Mouse (Mus musculus) G1E (cell line): ENCODE results near the gene Mllt10. TPM values are rescaled to one million over a fixed set of nuclear protein-coding genes. Genes with fewer than 3 reads are reported as not detected.

Experiments
- ATAC-seq: 2 replicates; pipeline ENCODE4 v1.8.0; 2016; ENCODE audit warnings: mild to moderate bottlenecking; ENCODE audit not compliant: insufficient number of reproducible peaks, poor library complexity, low FRiP score, severe bottlenecking; ENCODE audit errors: extremely low read depth
- DNase-seq: peaks from one replicate; pipeline ENCODE4 v3.0.0; 2012; ENCODE audit warnings: low spot score
- H3K27me3 ChIP-seq: 2 replicates; pipeline ENCODE4 v1.6.1; 2012; ENCODE audit warnings: mild to moderate bottlenecking, low read length, inconsistent platforms; ENCODE audit not compliant: insufficient read depth
- H3K36me3 ChIP-seq: replicated peaks from 2 replicates; pipeline ENCODE3; 2012; ENCODE audit warnings: mild to moderate bottlenecking, inconsistent platforms
- H3K4me1 ChIP-seq: 2 replicates; pipeline ENCODE4 v1.6.1; 2012; ENCODE audit warnings: low read depth, low read length, inconsistent platforms, mixed read lengths; ENCODE audit not compliant: insufficient read depth
- H3K4me3 ChIP-seq: 2 replicates; pipeline ENCODE4 v1.5.1; 2012; ENCODE audit warnings: low read depth, mild to moderate bottlenecking, inconsistent platforms, low read length, moderate library complexity, mixed read lengths
- H3K9me3 ChIP-seq: replicated peaks from 2 replicates; pipeline ENCODE4 v1.6.1; 2012; ENCODE audit warnings: inconsistent platforms
- CTCF ChIP-seq: IDR thresholded peaks from 2 replicates; pipeline ENCODE4 v1.5.1; 2012; ENCODE audit warnings: low read depth, low read length, inconsistent platforms, mixed read lengths
- GATA1 ChIP-seq: IDR thresholded peaks from 2 replicates; pipeline ENCODE4 v1.6.1; 2012; ENCODE audit warnings: borderline replicate concordance, low read length, inconsistent platforms, mixed read lengths
- GATA2 ChIP-seq: IDR thresholded peaks from 2 replicates; pipeline ENCODE4 v1.6.1; 2012; ENCODE audit warnings: low read depth, low read length, inconsistent platforms, borderline replicate concordance
- POLR2AphosphoS5 ChIP-seq: IDR thresholded peaks from 2 replicates; pipeline ENCODE4 v1.6.1; 2012; ENCODE audit warnings: low read depth, low read length, inconsistent platforms; ENCODE audit not compliant: insufficient replicate concordance
- TAL1 ChIP-seq: conservative IDR thresholded peaks from 2 replicates; pipeline ENCODE4 v1.6.1; 2012; ENCODE audit warnings: low read depth, low read length, inconsistent platforms, mixed read lengths
- polyA plus RNA-seq: library from polyadenylated mRNA; stranded (reverse); fragments of >175 nt; gene quantifications from 2 replicates; pipeline ENCODE4 v1.2.3, GENCODE M21; 2012
- total RNA-seq, 2 experiments: library from RNA; stranded (forward) in 1 of 2; stranded (reverse) in 1 of 2; fragments of 200-1000 nt in 1 of 2; fragments of >200 nt in 1 of 2; fragmentation: Nextera tagmentation in 1 of 2; gene quantifications; 2 replicates each; pipeline ENCODE4 v1.2.3; 2014 to 2017

Mllt10 gene
- total and polyA plus RNA-seq, 3 experiments = 20.8 to 141 (median 73.6) TPM

DNA sequence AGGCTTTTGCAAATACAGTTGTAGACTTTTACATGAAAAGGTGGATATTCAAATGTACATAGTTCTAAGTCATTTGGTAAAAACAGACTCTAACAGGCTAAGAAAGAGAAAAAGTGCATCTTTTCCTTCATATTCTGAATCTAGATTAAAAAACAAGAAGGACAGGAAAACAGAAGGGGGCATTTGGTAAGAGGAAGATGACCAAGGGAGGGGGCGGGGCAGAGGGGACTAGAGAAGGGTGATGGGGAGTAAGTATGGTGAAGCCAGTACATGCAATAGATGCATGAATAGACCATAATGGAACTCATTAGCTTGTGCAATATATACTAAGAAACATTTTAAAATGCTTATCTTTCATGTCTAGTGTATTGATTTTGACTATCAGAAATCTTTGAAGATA, 5.4 kb downstream of the Mllt10 start:
- H3K4me1 ChIP-seq = peaks cover 24% of the 10 kb centered on the region
- peaks cover 2% of the 10 kb centered on the region for H3K36me3 ChIP-seq
- no peaks in the 10 kb centered on the region for H3K27me3 ChIP-seq
- no peak for ATAC-seq
- no peak overlapping the region for H3K4me3 ChIP-seq
- no peak for TF ChIP-seq POLR2AphosphoS5
- no peak for TF ChIP-seq CTCF
- TF ChIP-seq GATA2 = no peak
- H3K9me3 ChIP-seq = no peaks in the 10 kb centered on the region
- DNase-seq = no peak

DNA sequence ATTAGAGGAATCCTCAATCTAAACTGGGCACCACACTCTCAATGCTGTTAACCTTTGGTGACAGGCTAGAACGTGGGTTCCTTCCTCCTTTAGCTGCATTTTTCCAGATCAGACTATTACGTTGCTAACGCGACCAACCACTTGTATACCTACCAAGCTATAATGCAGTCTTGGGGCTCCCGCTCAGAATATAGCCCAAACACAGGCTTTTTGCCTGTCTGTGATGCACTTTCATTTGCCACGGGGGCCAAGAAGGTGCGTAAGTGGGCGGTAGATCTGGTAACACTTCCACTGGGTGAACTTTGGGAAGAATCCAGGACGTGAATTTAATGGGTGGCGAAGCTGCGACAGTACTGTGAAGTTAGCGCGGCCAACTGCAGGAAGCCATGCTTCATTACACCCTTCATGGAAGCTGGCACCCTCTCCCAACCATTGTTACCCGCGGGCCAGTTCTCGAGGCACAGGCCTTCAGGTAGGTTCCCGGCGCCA, 8.8 kb downstream of the Mllt10 start:
- ATAC-seq = peak; percentile 51
- TF ChIP-seq CTCF = no peak
- no peak for TF ChIP-seq GATA2
- TF ChIP-seq GATA1 = no peak
- TF ChIP-seq POLR2AphosphoS5 = no peak
- TF ChIP-seq TAL1 = no peak
- H3K27me3 ChIP-seq = no peaks in the 10 kb centered on the region
- peaks cover 31% of the 10 kb centered on the region for H3K36me3 ChIP-seq
- no peak for DNase-seq
- H3K9me3 ChIP-seq = no peaks in the 10 kb centered on the region
- H3K4me1 ChIP-seq = peaks cover 33% of the 10 kb centered on the region
- peak overlapping the region; percentile 91 for H3K4me3 ChIP-seq

DNA sequence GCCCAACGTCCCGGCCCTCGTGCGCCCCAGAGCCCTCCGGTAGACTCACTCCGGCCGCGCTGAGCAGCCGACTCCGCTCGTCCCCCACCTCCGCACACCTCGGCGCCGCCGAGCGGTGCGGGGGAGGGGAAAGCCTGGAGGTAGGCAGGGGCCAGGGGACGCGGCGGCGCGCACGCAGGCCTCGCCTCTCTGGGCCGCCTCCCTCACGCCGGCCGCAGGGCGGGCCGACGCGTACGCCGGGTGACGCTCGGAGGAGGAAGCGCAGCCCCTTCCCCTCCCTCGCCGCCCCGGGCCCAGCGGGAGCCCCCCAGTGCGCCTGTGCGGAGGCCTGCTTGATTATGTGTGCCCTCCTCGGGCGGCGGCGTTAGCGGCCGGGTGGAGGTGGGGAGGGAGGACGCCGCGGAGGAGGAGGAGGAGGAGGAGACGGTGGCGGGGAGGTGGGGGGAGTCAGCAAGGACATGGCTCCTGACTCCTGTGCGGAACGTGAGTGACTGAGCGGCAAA, 9.4 kb downstream of the Mllt10 start:
- peaks cover 32% of the 10 kb centered on the region for H3K4me1 ChIP-seq
- no peaks in the 10 kb centered on the region for H3K27me3 ChIP-seq
- ATAC-seq (peak; percentile 41), DNase-seq (peak; percentile 85)
- H3K4me3 ChIP-seq = peak overlapping the region; percentile 91
- H3K9me3 ChIP-seq = no peaks in the 10 kb centered on the region
- TF ChIP-seq CTCF = no peak
- no peak for TF ChIP-seq GATA2
- no peak for TF ChIP-seq POLR2AphosphoS5
- no peak for TF ChIP-seq GATA1
- no peak for TF ChIP-seq TAL1
- peaks cover 32% of the 10 kb centered on the region for H3K36me3 ChIP-seq

DNA sequence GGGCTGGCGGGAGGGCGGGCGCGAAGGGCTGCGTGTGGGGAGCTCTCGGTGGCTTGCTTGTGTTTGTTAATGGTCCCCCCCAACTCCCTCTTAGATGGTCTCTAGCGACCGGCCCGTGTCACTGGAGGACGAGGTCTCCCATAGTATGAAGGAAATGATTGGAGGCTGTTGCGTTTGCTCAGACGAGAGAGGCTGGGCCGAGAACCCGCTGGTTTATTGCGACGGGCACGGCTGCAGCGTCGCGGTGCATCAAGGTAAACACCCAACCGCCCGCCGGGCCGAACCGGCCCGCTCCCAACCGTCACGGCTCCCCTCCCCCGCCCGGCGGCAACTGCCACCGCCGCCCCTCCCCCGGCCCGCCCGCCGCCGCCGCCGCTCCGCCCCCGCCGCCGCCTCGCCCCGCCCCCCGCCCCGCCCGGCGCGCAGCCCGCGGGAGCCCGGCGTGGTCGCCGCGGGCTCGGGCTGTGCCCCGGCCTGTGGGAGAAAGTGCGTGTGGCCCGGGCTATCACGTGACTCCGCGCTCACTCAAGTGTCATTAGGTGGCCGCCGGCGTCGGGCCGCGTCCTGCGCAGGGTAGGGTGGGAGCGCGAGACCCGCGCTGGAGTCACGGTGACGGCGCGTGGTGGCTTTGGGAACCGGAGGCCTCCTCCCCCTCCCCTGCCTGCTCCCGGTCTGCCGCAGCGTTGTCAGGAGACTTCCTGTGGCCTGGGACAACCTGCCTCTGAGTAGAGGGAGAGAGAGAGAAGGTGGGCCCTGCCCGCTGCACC, 10.1 kb downstream of the Mllt10 start:
- no peaks in the 10 kb centered on the region for H3K27me3 ChIP-seq
- TF ChIP-seq POLR2AphosphoS5 (no peak; the same call in 1 of the 2 replicates), TAL1 (no peak), GATA2 (no peak), CTCF (no peak), GATA1 (no peak)
- DNase-seq (peak; percentile 52), ATAC-seq (peak; percentile 10; the same call in 1 of the 2 replicates)
- H3K9me3 ChIP-seq = no peaks in the 10 kb centered on the region
- peaks cover 33% of the 10 kb centered on the region for H3K4me1 ChIP-seq
- peak overlapping the region; percentile 91 for H3K4me3 ChIP-seq
- peaks cover 33% of the 10 kb centered on the region for H3K36me3 ChIP-seq

DNA sequence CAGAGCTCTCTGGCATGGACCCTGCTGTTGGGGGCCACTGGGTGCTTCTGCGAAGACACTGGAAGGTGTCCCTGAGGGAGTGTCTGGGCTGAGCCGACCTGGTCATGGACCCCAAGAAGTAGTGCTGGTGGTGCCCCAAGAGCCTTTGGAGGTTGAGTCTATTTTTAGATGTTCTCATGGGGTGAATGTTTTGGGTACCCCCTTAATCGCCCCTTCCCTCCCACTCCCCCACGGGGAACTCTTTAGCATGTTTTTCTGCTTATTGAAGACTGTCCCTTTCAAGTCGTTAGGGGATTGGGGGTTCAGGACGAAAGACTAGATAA, 10.6 kb downstream of the Mllt10 start:
- Histone ChIP-seq H3K27me3 (no peaks in the 10 kb centered on the region), H3K4me1 (peaks cover 31% of the 10 kb centered on the region), H3K4me3 (peak overlapping the region; percentile 91), H3K9me3 (no peaks in the 10 kb centered on the region), H3K36me3 (peaks cover 34% of the 10 kb centered on the region)
- ATAC-seq = no peak
- no peak for DNase-seq
- TF ChIP-seq POLR2AphosphoS5 (no peak), TAL1 (no peak), GATA1 (no peak), CTCF (no peak)

DNA sequence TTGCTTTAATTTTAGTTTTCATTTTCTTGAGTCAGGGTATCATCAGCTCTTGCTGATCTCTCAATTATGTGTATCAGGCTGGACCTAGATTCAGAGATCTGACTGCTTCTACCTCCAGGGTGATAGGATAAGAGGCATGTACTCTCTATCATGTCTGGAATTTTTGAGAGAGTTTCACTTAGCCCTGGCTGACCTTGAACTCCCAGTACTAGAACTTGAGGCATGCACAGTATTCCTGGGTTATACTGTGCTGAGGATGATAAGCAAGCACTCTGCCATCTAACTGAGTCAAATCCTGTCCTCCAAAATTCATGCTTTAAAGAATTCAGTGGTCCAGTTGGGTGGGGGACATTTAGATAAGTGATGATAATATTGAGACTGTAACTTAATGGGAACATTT, 11.4 kb downstream of the Mllt10 start:
- no peak for TF ChIP-seq GATA2
- TF ChIP-seq POLR2AphosphoS5 = no peak
- TF ChIP-seq GATA1 = no peak
- TF ChIP-seq TAL1 = no peak
- TF ChIP-seq CTCF = no peak
- Histone ChIP-seq H3K27me3 (no peaks in the 10 kb centered on the region), H3K4me1 (peaks cover 31% of the 10 kb centered on the region), H3K4me3 (no peak overlapping the region; the same call in 1 of the 2 replicates), H3K9me3 (no peaks in the 10 kb centered on the region), H3K36me3 (peaks cover 40% of the 10 kb centered on the region)
- DNase-seq = no peak
- ATAC-seq = no peak
